Mouse (Mus musculus) T-helper 1 cell (primary cell): ENCODE measurements around the gene Exph5.

Source experiments
- in situ Hi-C: fragments of 300-600 bp; cut with MboI, MseI; formaldehyde crosslinking; loops from one replicate; pipeline ENCODE4 v1.15.1; 2025; ENCODE audit warnings: high pct_unique_total_duplicates

Gene Exph5

DNA sequence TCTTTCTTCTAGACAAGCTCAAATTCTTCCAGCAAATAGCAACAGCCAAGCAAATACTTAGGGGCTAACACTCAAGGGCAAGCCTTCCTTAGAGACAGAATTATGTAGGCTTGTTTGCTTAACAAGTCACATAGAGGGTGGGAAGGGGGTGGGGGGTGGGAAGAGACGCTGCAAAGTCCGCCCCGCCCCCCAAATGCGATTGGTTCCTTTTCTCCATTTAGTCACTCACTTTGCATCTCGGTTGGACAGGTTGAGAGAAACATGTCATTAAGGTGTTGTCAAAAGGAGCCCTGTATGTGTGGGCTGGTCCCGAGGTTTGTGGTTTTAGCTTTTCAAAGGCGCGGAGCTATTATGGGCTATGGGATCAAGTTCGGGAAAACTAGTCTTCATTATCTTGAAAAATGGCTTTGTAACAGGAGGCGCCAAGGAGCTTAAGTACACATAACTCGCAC lies at the start of gene Exph5:
Exph5 (plus strand) TSS at position 402 of the 452 bp plus-strand sequence.
- in situ Hi-C loops = no loop called here

DNA sequence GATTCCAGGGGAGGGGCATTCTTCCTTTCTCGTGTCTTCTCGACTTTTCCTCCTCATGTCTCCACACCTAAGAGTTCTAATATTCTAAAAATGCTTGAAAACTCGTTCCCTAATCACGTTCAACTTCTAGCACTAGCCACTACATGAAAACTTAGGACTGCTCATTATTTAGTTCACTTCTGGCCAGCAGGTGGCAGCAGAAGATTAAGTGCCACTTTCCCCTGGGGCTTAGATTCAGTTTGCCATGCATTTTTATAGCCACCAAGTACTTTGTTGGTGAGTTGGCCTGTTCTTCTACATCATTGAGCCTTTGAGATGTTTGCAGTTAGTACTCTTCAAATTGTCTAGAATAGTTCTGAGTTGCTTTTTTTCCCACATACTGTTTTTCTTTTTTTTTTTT lies 47.1 kb upstream of the Exph5 start:
- in situ Hi-C loops = loop anchor here (5.0 to 25.0 kb wide), 2 partner anchors 133 to 408 kb away; partner anchors contain the start of gene Cul5

DNA sequence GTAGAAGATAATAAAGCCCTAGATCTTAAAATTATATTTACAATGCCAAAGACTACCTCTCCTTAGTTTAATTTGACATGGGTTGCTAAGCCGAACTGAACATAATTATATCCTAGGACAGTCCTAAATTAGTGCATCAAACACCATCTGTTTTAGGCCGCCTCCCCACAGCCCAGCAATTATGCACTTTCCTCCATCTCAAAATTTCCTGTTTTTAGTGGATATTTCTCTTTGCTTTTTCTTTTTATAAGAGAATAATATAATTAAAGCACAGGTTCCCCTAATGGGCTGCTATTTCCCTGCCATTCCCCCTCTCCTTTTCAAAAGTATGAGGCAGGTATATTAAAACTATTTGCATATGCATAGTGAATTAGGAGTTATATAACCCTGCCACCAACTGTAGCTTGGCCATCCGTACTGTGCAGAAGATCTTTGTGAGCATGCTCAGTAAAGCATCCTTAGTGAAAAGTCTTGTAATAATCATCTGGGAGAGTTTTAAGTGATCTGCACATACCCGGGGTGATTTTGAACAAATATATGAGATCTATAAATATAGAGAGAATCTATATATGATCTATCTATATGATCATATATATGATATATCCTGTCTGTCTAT lies 44.7 kb upstream of the Exph5 start:
- in situ Hi-C loops = loop anchor here (25.0 kb wide), 1 partner anchor 406 kb away; the partner anchor contains the start of gene Cul5

DNA sequence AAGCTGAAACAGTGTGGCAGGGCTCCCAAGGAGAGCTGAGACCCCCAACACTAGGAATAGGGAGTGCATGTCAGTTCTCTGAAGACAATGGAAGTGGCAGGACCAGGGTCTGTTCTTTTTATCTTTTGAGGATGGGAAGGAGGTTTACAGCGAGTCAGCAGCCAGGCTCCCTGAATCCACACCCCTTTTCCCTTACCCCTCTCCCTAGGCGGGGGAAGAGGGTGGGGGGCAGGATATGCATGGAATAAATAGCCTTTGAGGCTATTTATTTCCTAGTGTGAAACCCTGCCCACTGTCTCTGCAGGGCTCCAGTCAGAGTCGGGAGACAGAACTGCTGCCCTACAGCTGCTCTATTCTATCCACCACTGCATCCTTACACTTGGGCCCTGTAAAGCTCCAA lies 43.7 kb upstream of the Exph5 start:
- in situ Hi-C loops = loop anchor here (25.0 kb wide), 1 partner anchor 405 kb away; the partner anchor contains the start of gene Cul5

DNA sequence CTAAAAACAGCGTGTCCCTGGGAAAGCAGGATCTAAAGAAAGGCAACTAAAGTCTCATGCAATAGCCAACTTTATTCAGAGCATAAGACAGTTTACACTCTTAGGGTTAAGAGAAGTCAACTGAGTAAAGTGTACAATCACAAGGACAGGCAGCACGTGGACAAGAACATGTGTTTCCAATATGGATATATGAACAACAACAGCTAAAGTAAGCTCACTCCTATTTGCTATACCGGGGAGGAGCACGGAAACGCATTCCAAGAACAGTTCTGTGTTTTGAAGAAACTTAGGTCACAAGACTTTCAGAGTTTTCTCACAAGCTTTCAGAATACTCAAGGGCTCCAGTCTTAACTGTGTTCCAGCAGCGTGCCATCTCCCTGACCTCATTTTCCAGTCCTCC lies 43.3 kb upstream of the Exph5 start:
- in situ Hi-C loops = loop anchor here (25.0 kb wide), 1 partner anchor 404 kb away; the partner anchor contains the start of gene Cul5

DNA sequence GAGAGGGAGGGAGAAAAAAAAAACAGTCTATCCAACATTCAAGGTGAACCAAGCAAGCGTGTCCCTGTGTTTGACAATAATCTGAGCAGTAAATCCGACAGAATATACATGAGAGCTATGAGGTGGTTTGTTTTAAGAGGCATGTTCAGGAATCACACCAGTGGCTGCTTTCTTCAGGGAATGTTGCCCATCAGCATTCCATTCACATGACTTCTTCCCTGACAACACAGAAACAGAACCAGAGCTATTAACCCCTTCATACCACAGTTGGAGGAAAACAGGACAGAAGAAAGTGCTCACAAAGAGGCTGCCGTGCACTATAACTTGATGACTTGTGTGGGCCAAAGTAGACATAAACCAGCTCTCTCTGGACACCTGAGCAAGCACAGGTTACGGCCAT lies 37.1 kb upstream of the Exph5 start:
- in situ Hi-C loops = loop anchor here (25.0 kb wide), 1 partner anchor 398 kb away; the partner anchor contains the start of gene Cul5

DNA sequence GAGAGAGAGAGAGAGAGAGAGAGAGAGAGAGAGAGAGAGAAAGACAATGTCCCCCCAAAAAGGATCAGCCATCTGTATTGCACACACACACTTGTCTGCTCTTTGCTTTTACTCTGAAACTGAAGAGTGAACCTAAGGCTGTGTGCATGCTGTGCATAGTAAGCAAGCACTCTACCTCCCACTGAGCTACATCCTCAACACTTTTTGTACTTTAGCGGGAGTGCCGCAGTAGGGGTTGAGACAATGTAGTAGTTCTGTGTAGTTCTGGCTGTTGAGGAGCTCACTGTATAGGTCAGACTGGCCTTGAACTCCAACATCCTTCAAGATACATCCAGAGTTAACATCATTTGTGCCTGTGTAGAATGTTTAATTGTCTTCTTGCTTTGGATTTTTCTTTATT lies 35.9 kb upstream of the Exph5 start:
- in situ Hi-C loops = loop anchor here (25.0 kb wide), 1 partner anchor 397 kb away; the partner anchor contains the start of gene Cul5

DNA sequence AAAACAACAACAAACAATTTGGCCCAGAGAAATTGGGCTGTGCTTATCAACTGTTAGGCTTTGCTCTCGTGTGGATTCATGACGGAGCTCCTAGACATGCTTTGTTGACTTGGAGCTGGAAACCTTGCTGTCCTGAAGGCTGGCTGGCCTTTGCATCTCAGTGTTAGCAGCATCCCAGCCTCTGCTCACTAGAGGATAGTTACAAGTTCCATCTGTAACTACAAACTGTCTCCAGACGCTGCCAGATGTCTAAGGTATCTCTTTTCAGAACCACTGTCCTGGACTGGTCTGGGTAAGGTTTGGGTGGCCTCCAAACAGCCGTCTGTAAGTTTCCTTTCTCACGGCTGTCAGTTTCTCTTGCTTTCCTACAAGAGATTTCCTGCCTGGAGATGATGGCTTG lies 33.4 kb upstream of the Exph5 start:
- in situ Hi-C loops = loop anchor here (25.0 kb wide), 1 partner anchor 394 kb away; the partner anchor contains the start of gene Cul5

DNA sequence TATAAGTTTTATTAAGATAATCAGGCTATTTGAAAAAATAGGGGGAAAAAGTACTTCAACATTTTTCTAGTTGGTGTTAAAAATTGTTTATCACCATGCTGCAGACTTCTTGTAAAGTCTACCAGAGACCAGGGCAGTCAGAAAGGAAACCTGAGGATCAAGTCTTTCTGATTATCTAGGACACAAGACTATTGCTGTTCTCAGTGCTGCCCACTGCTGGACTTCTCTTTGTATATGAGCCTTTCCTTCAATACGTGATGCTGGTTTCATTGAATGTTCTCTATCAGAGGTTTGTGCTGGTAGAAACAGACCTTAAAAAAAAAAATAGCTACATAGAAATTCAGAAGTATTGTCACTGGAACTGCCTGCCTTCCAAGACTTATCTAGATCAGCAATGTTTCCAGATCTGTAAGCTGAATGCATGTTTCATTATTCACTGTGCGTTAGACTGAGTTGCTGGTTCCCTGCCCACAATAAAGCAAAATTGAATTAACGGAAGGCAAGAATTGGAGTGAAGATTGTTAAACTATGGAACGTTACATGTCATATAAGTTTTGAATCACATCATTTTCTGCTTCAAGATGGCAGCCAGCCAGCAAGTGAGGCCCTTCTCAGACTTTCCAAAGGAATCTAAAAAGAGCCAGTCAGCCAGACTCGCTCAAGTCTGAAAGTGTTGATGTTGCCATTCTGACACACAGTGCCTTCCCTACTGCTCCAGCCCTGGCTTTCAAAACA lies 32.6 kb upstream of the Exph5 start:
- in situ Hi-C loops = loop anchor here (25.0 kb wide), 1 partner anchor 393 kb away; the partner anchor contains the start of gene Cul5

DNA sequence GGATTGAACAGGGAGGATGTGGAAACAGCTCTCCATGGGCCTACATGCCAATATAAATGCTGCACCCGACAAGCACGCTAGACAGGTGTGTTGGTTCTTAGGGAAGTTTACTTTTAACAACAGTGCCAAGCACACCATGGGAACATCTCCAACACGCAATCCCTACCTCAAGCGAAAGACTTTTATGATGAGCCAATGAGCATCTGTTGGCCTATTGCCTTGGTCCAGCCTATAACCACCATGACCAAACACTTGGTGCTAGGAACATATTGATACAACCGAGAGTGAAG lies 32.1 kb upstream of the Exph5 start:
- in situ Hi-C loops = loop anchor here (25.0 kb wide), 1 partner anchor 393 kb away; the partner anchor contains the start of gene Cul5

DNA sequence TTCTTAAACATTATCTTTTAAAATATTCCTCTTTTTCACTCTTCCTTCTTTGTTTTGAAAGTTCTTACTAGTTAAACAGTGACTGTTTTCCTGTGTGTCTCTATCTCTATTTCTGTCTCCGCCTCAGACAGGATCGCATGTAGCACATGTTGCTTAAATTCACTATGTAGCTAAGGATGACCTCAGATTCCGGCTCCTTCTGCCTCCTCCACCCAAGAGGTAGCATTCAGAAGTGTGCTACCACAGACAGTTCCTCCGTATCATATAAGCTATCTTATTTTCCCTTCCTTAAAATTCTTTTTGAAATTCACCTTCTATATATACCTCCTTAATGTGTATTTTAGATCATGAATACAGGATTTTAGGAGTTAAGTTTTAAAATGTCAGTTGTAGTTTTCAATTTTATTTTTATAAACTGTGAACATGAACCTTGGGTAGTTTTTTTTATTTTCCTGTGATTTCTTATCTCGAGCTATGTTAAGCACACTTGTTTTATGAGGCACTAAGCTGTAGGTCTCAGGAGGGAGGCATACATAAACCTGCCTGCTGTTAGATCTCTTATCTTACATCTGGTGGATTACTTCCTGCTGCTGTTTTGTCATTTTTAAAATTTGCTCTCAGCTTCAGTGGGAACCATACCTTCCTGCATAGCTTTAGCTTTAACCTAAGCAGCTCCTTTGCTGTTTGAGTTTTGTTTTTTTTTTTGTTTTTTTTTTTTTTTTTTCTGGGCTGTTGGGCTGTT lies 30.0 kb upstream of the Exph5 start:
- in situ Hi-C loops = loop anchor here (25.0 kb wide), 1 partner anchor 391 kb away; the partner anchor contains the start of gene Cul5

DNA sequence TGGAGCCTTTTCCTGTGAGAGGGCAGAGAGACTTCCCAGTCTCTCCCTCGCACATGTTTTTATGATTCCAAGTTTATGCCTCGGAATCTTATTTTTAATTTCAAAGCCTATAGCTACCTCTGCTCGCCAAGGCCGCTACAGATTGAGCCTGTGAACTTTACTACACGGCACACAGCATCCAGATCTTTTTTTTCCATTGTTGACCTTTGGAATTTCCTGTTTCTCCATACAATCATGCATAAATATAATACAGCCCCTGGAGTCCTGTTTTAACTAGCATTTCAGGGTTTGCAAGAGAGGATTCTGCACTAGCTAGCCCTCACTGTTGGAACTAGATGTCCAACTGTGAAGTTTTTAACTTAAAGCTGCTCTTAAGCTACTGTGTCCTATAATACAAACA lies 29.3 kb upstream of the Exph5 start:
- in situ Hi-C loops = loop anchor here (25.0 kb wide), 1 partner anchor 390 kb away; the partner anchor contains the start of gene Cul5

DNA sequence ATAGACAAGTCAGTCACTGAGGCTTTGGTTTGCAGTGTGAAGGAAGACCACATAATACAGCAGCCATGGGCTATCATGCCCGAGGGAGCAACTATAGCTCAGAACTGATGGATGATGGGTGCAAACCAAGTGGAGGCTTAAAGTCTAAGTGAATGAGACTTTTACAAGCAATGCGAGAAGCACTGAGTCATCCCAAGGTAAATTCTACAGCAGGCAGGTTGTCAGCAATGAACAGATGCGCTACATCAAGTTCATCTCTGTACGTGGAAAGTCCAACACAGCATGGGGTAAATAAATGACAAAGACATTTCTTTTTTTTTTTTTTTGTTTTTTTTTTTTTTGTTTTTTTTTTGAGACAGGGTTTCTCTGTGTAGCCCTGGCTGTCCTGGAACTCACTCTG lies 28.8 kb upstream of the Exph5 start:
- in situ Hi-C loops = loop anchor here (25.0 kb wide), 1 partner anchor 390 kb away; the partner anchor contains the start of gene Cul5

DNA sequence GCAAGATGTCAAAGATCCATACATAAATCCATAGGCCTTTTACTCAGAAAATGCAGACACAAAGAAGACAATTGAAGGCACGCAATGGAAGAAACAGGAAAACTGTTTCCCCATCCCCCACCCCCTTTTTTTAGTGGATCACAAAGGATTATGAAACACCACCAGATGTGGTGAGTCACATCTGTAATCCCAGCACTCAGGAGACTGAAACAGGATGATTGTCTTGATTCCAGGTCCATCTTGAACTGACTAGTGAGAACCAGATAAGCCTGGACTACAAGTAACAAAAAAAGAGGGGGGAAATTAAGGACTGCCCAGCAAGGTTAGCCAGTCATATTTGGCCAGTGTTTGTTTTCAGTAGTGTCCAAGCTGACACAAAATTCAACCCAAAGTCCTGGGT lies 25.1 kb upstream of the Exph5 start:
- in situ Hi-C loops = no loop called here

DNA sequence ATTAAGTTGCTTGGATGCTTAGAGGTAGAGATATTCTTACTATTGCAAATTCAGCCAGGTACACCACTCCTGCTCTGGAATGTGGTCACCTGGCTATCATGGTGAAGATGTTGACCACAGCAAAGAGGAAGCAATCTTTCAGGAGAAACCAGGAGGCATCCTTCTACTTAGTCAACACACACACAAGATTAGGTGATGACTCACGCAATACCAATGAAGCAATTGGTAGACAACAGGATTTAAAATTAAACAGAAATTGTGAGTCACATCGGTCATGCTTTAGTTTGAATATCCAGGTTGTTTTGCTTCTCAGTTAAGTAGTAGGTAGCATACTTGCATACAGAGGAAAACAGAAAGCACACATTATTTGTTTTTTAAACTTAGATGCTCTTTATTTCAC lies 22.5 kb upstream of the Exph5 start:
- in situ Hi-C loops = no loop called here

DNA sequence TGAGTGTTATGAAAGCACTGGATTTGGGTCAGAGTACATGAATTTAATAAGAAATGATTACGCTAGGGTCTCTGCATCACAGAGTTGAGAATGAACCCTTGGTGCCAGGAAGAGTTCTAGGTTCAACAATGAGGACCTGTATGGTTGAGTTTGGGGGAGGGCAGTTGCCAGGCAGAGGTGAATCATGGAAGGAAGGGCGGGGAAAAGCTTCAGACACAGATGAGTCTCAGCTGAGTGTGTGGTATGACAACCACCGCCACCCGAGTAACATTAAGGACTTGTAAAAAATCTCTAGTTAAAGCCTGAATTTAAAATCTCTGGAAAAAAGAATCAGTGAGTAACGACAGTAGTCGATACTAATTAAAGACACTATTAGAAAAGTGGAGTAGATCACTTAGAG lies 14.7 kb upstream of the Exph5 start:
- in situ Hi-C loops = no loop called here

DNA sequence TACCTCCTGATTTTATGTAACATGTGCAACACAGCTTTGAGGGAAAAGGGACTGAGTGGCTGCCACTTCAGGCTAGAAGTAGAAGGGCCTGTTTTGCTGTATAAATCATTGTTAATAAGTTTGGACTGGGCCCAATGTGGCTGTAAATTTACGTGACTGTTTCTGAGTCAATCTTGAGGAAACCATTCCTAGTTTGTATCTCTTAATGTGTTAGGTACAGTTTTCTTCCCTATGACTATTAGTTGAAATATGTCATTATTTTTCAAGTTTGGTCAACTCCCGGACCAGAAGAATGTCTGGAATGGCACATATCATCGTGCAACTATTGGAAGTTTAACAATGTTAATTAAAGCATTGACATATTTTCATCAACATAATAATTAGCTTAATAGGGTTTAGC lies 11.5 kb upstream of the Exph5 start:
- in situ Hi-C loops = no loop called here

DNA sequence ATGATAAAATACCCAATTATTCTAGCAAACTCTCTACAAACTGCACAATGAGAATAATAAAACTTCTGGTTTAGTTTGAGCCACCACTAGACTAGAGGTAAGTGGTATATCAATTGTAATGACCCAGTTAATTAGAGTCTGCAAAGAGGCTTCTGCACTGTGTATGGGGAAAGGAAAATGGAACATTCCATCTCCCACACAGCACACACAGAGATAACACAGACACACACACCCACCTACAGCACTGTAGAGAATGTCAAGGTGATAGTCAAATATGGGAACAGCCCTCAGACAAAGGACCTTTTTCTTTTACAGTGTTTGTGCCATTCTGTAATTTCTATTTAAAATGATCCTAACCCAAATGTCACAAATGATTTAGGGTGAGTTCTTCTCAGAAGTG lies 8.6 kb upstream of the Exph5 start:
- in situ Hi-C loops = no loop called here

DNA sequence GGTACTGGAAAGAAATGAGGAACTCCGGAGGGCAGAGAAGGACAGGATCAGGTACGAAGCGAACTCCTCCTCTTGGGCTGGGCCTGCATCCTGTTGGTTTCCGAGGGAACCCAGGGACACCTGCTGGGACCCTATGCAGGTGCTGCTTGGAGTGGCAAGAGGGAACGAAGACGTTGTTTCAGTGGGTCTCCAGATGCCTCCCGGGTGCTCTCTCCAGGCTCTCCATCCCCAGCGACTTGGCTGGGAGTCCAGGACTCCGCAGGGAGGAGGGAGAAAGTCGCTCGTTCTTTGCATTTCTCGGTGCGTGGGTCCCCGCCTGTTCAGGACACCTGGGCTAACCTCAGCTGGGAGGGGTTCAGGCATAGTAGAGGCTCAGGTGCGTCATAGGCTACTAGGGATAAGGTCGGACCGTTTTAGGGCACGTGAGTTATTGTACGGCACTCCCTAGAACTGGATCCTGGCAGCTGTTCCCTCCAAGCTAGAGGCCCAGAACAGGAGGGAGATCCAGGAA lies 386 bp downstream of the Exph5 start:
- in situ Hi-C loops = no loop called here

DNA sequence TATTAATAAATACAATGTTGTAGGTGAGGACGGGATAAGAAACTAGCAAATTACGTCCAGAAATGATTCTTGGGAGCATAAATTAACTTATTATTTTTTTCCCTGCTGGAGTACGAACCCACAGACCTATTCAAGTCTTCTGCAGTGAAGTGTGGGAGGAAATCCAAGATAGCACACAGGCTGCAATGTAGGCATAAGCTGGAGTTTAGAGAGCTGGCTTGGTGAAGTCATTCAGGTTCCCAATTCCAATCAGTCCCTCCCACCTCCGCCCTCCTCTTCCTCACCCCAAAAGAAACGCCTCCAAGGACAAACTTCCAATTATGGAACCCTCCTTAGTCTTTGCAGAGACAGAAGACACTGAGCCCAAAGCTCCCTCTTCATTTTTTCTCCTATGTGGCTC lies 945 bp downstream of the Exph5 start:
- in situ Hi-C loops = no loop called here

DNA sequence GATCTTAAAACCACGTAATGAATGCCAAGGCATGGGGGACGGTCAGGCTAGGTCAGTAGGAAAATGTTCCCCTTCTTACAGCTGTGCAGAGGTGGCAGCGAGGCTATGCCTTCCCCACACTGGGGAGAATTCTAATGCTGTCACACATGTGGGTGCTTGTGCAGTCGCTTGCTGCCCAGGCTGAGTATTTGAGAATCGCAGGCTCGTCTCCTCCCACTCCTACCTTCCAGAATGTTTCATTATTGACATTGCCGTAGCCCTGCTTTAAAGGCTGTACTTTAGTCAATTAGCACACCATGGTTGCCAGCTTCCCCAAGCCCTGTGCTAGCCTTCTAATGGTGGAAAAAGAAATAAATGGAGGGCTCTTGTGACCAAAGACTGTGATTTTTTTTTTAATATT lies 6.4 kb downstream of the Exph5 start:
- in situ Hi-C loops = no loop called here

DNA sequence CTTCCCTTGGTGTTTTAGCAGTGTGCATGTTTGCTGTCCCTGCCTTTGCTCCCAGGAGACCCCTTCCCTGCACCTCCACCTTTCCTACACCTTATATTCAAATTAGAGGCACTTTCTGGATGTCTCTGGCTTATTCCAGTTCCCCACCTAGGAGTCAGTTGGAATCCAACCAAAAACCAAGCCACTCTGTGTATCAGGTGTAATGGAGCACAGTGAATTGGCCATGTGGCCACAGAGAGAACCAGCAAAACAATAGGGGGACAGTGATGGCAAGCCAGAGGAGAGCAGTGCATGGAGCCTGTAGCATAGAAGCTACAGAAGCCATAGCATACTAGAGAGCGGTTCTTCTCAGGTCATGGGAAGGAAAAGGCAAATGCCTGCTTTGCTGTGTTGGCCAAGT lies 11.5 kb downstream of the Exph5 start:
- in situ Hi-C loops = no loop called here
